Comparison of ENCODE assay signal across 7 mouse cellular contexts in the genomic region with DNA sequence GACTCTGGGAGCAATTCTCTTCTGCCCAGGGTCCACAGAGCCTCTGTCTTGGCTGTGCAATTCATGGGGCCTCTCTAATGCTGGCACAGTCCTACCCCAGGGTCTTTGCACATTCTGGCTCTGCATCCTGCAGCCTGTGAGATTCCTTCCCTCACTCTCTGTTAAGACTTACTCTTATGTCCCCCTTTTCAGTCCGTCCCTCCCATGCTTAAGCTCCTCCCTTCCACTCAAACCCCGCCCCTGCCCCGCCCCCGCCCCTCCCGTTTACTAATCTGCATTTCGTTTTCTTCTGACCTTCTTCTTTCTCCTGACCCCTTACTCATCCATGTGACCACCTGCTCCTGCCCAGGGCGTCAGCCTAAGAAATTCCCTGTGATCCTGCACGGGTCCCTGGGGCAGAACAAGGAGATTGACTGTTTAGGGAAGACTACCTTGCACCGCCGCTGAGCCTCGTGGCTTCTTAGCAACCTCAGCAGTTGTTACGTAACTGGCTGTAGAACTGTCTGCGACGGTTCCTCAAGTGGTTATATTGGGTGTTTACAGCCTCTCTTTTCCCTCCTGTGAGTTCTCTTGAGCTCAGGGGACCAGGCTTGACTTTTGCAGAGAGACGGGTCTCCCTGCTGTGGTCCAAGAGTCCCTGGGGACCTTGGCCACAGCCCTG. TPM values are rescaled to one million over a fixed set of nuclear protein-coding genes. Genes with fewer than 3 reads are reported as not detected.
DNase-seq lines count a peak whose midpoint lies in the region; ATAC-seq and TF ChIP-seq lines count a peak whose summit lies in the region.

No protein-coding gene starts in this region.

- peaks cover 11% of the 10 kb centered on the region; the same call in 1 of the 2 replicates for H3K36me3 ChIP-seq in intestine, embryonic 16.5 days (ENCODE audit: control insufficient read depth, insufficient read depth, low read length)

- H3K9me3 ChIP-seq in intestine, embryonic 16.5 days (ENCODE audit: control insufficient read depth, low read length): peaks cover under 1% of the 10 kb centered on the region; the same call in 1 of the 2 replicates

- no peak for TF ChIP-seq CTCF in bone marrow macrophage, adult 2 months (IDR thresholded peaks at IDR 0.05; ENCODE audit: low read depth, low read length)

- H3K4me3 ChIP-seq in bone marrow macrophage, adult 2 months (ENCODE audit: insufficient read depth, low read length): peak overlapping the region; percentile 66
- no peak overlapping the region for H3K4me3 ChIP-seq in intestine, embryonic 16.5 days (ENCODE audit: low read length)

- H3K27me3 ChIP-seq in intestine, embryonic 16.5 days (replicated peaks; ENCODE audit: control insufficient read depth, insufficient read depth, low read length): no peaks in the 10 kb centered on the region

- intact Hi-C loops in left cerebral cortex, postnatal 4 days (cut with DNase I): no loop called here

- peak; percentile 41 for DNase-seq in left cerebral cortex, adult 11 months (ENCODE audit: low spot score)
- no peak for DNase-seq in left cerebral cortex, postnatal 4 days
- DNase-seq in cerebellum, postnatal 10 days: no peak
- no peak for DNase-seq in urinary bladder, postnatal 10 days (ENCODE audit: low spot score)

- TF ChIP-seq POLR2A in bone marrow macrophage, adult 2 months (IDR thresholded peaks at IDR 0.05; ENCODE audit: borderline replicate concordance, low read depth, low read length): no peak

- peaks cover 17% of the 10 kb centered on the region for H3K4me1 ChIP-seq in bone marrow macrophage, adult 2 months (ENCODE audit: control insufficient read depth, insufficient read depth, low read length)
- H3K4me1 ChIP-seq in intestine, embryonic 16.5 days (ENCODE audit: control insufficient read depth, insufficient read depth, low read length): no peaks in the 10 kb centered on the region

- ATAC-seq in intestine, embryonic 16.5 days: peak; percentile 32; the same call in 1 of the 2 replicates
- peak; percentile 80 for ATAC-seq in megakaryocyte, adult 5-6 weeks (ENCODE audit: poor library complexity, severe bottlenecking)

- H3K4me2 ChIP-seq in intestine, embryonic 16.5 days (ENCODE audit: low read depth, low read length): no peak overlapping the region

- 20% methylated on average over 15 of the region's 15 CpGs for WGBS in intestine, embryonic 16.5 days

- peak overlapping the region; percentile 83 for H3K27ac ChIP-seq in bone marrow macrophage, adult 2 months (ENCODE audit: insufficient read depth, low read depth, low read length)
- no peak overlapping the region for H3K27ac ChIP-seq in intestine, embryonic 16.5 days (ENCODE audit: low read length)

- H3K9ac ChIP-seq in intestine, embryonic 16.5 days (ENCODE audit: low read depth, low read length): no peak overlapping the region

RNA-seq across cellular contexts. Expression of a gene that starts 10.5 kb away (rescaled TPM):
- total RNA-seq in left cerebral cortex, postnatal 4 days (2021): 10 to 100 TPM; 62.9 to 66.4 TPM
- polyA plus RNA-seq in bone marrow macrophage, adult 2 months (2012; ENCODE audit: insufficient read depth, insufficient read length, missing spikeins): not detected in 2 replicates
- polyA plus RNA-seq in intestine, embryonic 16.5 days (2015; fragmentation: Nextera tagmentation; extraction: Ambion mirVana): 0.11 and 0.16 TPM in 2 replicates
- not detected in 2 replicates for total RNA-seq in megakaryocyte, adult 5-6 weeks (2015)
- total RNA-seq in megakaryocyte, adult 5-6 weeks (2017): 0.07 and 0.28 TPM in 2 replicates

RNA-seq across cellular contexts. Expression of a gene that starts 45.4 kb away (rescaled TPM):
- 100 to 1,000 TPM; 112 to 116 TPM for total RNA-seq in left cerebral cortex, postnatal 4 days (2021)
- polyA plus RNA-seq in bone marrow macrophage, adult 2 months (2012; ENCODE audit: insufficient read depth, insufficient read length, missing spikeins): 10.3 and 19.0 TPM in 2 replicates
- polyA plus RNA-seq in intestine, embryonic 16.5 days (2015; fragmentation: Nextera tagmentation; extraction: Ambion mirVana): 81.3 and 83.5 TPM in 2 replicates
- total RNA-seq in megakaryocyte, adult 5-6 weeks (2015): 6.5 and 6.7 TPM in 2 replicates
- 17.0 and 19.7 TPM in 2 replicates for total RNA-seq in megakaryocyte, adult 5-6 weeks (2017)

Comparison
In these comparisons a context has a peak if more than half of its experiments do, and no peak if none do; other contexts are left out.
1. RNA of a gene that starts 10.5 kb away (total RNA-seq): 62.9 to 66.4 TPM in left cerebral cortex, postnatal 4 days; 0.07 to 0.28 TPM in megakaryocyte, adult 5-6 weeks; every median in the first group is over 10 times any median in the second.
2. RNA of a gene that starts 45.4 kb away (total RNA-seq): 112 to 116 TPM in left cerebral cortex, postnatal 4 days; 6.5 to 19.7 TPM in megakaryocyte, adult 5-6 weeks; every median in the first group is over 4 times any median in the second.